Comparison of ENCODE assay signal across 28 mouse cellular contexts in the genomic region with DNA sequence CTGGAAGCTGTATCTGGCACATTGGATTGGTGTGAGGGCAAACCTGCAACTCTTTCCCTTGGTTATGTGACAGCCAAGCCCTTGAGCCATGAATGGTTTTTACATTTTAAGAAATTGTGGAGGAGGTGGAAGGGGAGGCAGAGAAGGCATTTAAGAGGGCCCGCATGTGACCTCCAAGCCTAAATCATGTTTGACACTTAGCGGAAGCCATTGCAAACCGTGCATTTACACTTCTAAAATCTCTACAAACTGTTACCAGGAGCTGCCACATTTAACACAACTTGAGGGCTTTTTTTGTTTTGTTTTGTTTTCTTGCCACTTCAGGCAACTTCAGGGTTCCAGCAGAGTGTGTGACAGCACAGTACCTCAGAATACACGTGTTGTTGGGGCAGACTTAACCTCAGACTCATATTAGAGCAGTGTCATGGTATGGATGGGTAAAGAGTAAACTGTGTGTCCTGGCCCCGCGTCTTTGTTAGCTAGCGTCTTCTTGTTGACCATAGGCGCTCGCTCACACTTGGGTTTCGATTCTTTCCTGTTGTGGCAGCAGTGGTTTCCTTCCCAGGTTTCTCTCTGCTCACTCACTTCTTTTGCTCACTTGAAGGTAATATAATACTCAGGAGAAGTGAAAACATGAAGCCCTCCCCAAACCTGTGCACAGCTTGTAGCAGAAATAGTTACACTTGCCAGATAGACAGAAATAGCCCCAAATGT. TPM values are rescaled to one million over a fixed set of nuclear protein-coding genes. Genes with fewer than 3 reads are reported as not detected.
DNase-seq lines count a peak whose midpoint lies in the region; ATAC-seq and TF ChIP-seq lines count a peak whose summit lies in the region.
"Had no signal": no experiment of that assay in that cellular context is flagged by ENCODE, and none has a peak within 500 bp of the region (broad histone marks: within the 10 kb centered on the region; RNA-seq: fewer than 3 reads in every experiment).

No protein-coding gene starts in this region.

- no peak overlapping the region for H3K9ac ChIP-seq in embryonic facial prominence, embryonic 15.5 days
- no peak overlapping the region for H3K9ac ChIP-seq in heart, postnatal 0 days (replicated peaks; ENCODE audit: low read depth, low read length)
- H3K9ac ChIP-seq in heart, adult 2 months (ENCODE audit: low read depth, low read length), result no peak overlapping the region
- no peak overlapping the region for H3K9ac ChIP-seq in hindbrain, embryonic 11.5 days (ENCODE audit: low read depth, low read length)
- H3K9ac ChIP-seq: embryonic facial prominence, embryonic 13.5 days; hindbrain, embryonic 15.5 days; kidney, embryonic 15.5 days; liver, embryonic 14.5 days; midbrain, embryonic 12.5 days; neural tube, embryonic 13.5 days had no signal

- no peaks in the 10 kb centered on the region for H3K27me3 ChIP-seq in embryonic facial prominence, embryonic 15.5 days
- no peaks in the 10 kb centered on the region; the same call in 1 of the 2 replicates for H3K27me3 ChIP-seq in embryonic facial prominence, embryonic 10.5 days (replicated peaks; ENCODE audit: low read depth, poor library complexity, severe bottlenecking)
- no peaks in the 10 kb centered on the region for H3K27me3 ChIP-seq in heart, postnatal 0 days (ENCODE audit: control insufficient read depth, insufficient read depth, low read length)
- H3K27me3 ChIP-seq in heart, adult 2 months (ENCODE audit: control insufficient read depth, insufficient read depth, low read length), result no peaks in the 10 kb centered on the region
- H3K27me3 ChIP-seq in hindbrain, embryonic 11.5 days (ENCODE audit: control insufficient read depth, insufficient read depth, low read length), result peaks cover 5% of the 10 kb centered on the region
- H3K27me3 ChIP-seq: embryonic facial prominence, embryonic 13.5 days; hindbrain, embryonic 15.5 days; kidney, embryonic 15.5 days had no signal

- no peak for ATAC-seq in embryonic facial prominence, embryonic 15.5 days (ENCODE audit: insufficient number of reproducible peaks, low FRiP score, low TSS enrichment, low read depth)
- no peak for ATAC-seq in heart, postnatal 0 days (ENCODE audit: insufficient read depth, low read depth)
- peak; percentile 17; the same call in 1 of the 2 replicates for ATAC-seq in granulocyte monocyte progenitor cell, adult 5-6 weeks (replicated peaks; ENCODE audit: poor library complexity, severe bottlenecking)
- peak; percentile 21; the same call in 1 of the 2 replicates for ATAC-seq in neutrophil, adult 5-6 weeks (ENCODE audit: extremely low read depth, insufficient number of reproducible peaks, low FRiP score, poor library complexity, severe bottlenecking)
- no peak for ATAC-seq in hindbrain, embryonic 11.5 days (ENCODE audit: low FRiP score)
- ATAC-seq: forebrain, embryonic 16.5 days had no signal

- WGBS in embryonic facial prominence, embryonic 15.5 days, result 82% methylated on average over 10 of the region's 10 CpGs
- 87% methylated on average over 10 of the region's 10 CpGs for WGBS in embryonic facial prominence, embryonic 10.5 days
- WGBS in heart, postnatal 0 days, result 89% methylated on average over 10 of the region's 10 CpGs
- 92% methylated on average over 10 of the region's 10 CpGs for WGBS in heart, adult 2 months
- 90% methylated on average over 10 of the region's 10 CpGs for WGBS in hindbrain, embryonic 11.5 days

- no peaks in the 10 kb centered on the region for H3K36me3 ChIP-seq in embryonic facial prominence, embryonic 15.5 days
- no peaks in the 10 kb centered on the region for H3K36me3 ChIP-seq in embryonic facial prominence, embryonic 10.5 days (replicated peaks)
- no peaks in the 10 kb centered on the region for H3K36me3 ChIP-seq in heart, postnatal 0 days (replicated peaks; ENCODE audit: control insufficient read depth, insufficient read depth, low read length)
- peaks cover 13% of the 10 kb centered on the region for H3K36me3 ChIP-seq in heart, adult 2 months (ENCODE audit: control insufficient read depth, insufficient read depth, low read length)
- H3K36me3 ChIP-seq in hindbrain, embryonic 11.5 days (ENCODE audit: control insufficient read depth, insufficient read depth, low read length), result no peaks in the 10 kb centered on the region
- H3K36me3 ChIP-seq: embryonic facial prominence, embryonic 13.5 days; hindbrain, embryonic 15.5 days; kidney, embryonic 15.5 days; midbrain, embryonic 12.5 days; neural tube, embryonic 13.5 days had no signal

- H3K4me2 ChIP-seq in embryonic facial prominence, embryonic 15.5 days (replicated peaks), result no peak overlapping the region
- no peak overlapping the region for H3K4me2 ChIP-seq in heart, postnatal 0 days (ENCODE audit: low read depth, low read length)
- H3K4me2 ChIP-seq in hindbrain, embryonic 11.5 days (replicated peaks; ENCODE audit: low read depth, low read length), result no peak overlapping the region
- H3K4me2 ChIP-seq: embryonic facial prominence, embryonic 13.5 days; hindbrain, embryonic 15.5 days; kidney, embryonic 15.5 days; midbrain, embryonic 12.5 days; neural tube, embryonic 13.5 days had no signal

- DNase-seq in embryonic facial prominence, embryonic 10.5 days (ENCODE audit: low spot score), result no peak
- DNase-seq in heart, postnatal 0 days (ENCODE audit: low spot score), result no peak
- DNase-seq in heart, adult 2 months, result no peak
- DNase-seq in hindbrain, embryonic 11.5 days (ENCODE audit: low spot score), result no peak
- DNase-seq: adrenal gland, adult 8-10 months; cerebellum, adult 8-10 months; cerebellum, postnatal 36 days; embryo, embryonic 11 days; heart, postnatal 4 days; kidney, adult 18-20 months; kidney, postnatal 36 days; left cerebral cortex, postnatal 4 days; liver; lung, adult 2 months; lung, postnatal 10 days; thymus, postnatal 14 days had no signal

- no peak for TF ChIP-seq CTCF in heart, postnatal 0 days (IDR thresholded peaks at IDR 0.05; ENCODE audit: low read depth)
- no peak for TF ChIP-seq CTCF in heart, adult 2 months (IDR thresholded peaks at IDR 0.05)

- H3K4me3 ChIP-seq in embryonic facial prominence, embryonic 15.5 days (replicated peaks), result no peak overlapping the region
- no peak overlapping the region for H3K4me3 ChIP-seq in embryonic facial prominence, embryonic 10.5 days
- no peak overlapping the region for H3K4me3 ChIP-seq in heart, postnatal 0 days (ENCODE audit: low read depth, low read length)
- H3K4me3 ChIP-seq in heart, adult 2 months, result no peak overlapping the region
- H3K4me3 ChIP-seq in hindbrain, embryonic 11.5 days (ENCODE audit: low read depth, low read length), result no peak overlapping the region
- H3K4me3 ChIP-seq: embryonic facial prominence, embryonic 13.5 days; erythroblast, embryonic 14.5 days; hindbrain, embryonic 15.5 days; kidney, embryonic 15.5 days; midbrain, embryonic 12.5 days; neural tube, embryonic 13.5 days had no signal

- TF ChIP-seq POLR2A in heart, adult 2 months (IDR thresholded peaks at IDR 0.05; ENCODE audit: insufficient read depth, low read depth, low read length), result no peak

- 0 out of 2 replicates have a peak overlapping the region, but pooled peaks have one; percentile 11 for H3K27ac ChIP-seq in embryonic facial prominence, embryonic 15.5 days (replicated peaks)
- no peak overlapping the region for H3K27ac ChIP-seq in embryonic facial prominence, embryonic 10.5 days (replicated peaks)
- H3K27ac ChIP-seq in heart, postnatal 0 days (ENCODE audit: low read depth), result peak overlapping the region; percentile 12; the same call in 1 of the 2 replicates
- H3K27ac ChIP-seq in heart, adult 2 months, result no peak overlapping the region
- H3K27ac ChIP-seq in hindbrain, embryonic 11.5 days (ENCODE audit: low read depth, low read length), result no peak overlapping the region
- H3K27ac ChIP-seq: embryonic facial prominence, embryonic 13.5 days; hindbrain, embryonic 15.5 days; kidney, embryonic 15.5 days; liver, embryonic 14.5 days; midbrain, embryonic 12.5 days; neural tube, embryonic 13.5 days had no signal

- TF ChIP-seq EP300 in heart, postnatal 0 days (IDR thresholded peaks at IDR 0.05; ENCODE audit: low read depth), result no peak
- TF ChIP-seq EP300 in heart, adult 2 months (IDR thresholded peaks at IDR 0.05; ENCODE audit: insufficient read depth, low read depth, low read length), result no peak

- intact Hi-C loops in heart, adult 2 months (cut with DNase I), result no loop called here

- H3K4me1 ChIP-seq in embryonic facial prominence, embryonic 15.5 days, result peaks cover 5% of the 10 kb centered on the region; the same call in 1 of the 2 replicates
- peaks cover 31% of the 10 kb centered on the region for H3K4me1 ChIP-seq in embryonic facial prominence, embryonic 10.5 days
- peaks cover 44% of the 10 kb centered on the region for H3K4me1 ChIP-seq in heart, postnatal 0 days (ENCODE audit: control insufficient read depth, insufficient read depth)
- H3K4me1 ChIP-seq in heart, adult 2 months (ENCODE audit: control insufficient read depth, insufficient read depth, low read length), result peaks cover 13% of the 10 kb centered on the region
- peaks cover 6% of the 10 kb centered on the region; the same call in 1 of the 2 replicates for H3K4me1 ChIP-seq in hindbrain, embryonic 11.5 days (replicated peaks; ENCODE audit: control insufficient read depth, insufficient read depth, low read length)

- no peaks in the 10 kb centered on the region for H3K9me3 ChIP-seq in embryonic facial prominence, embryonic 15.5 days (replicated peaks)
- H3K9me3 ChIP-seq in embryonic facial prominence, embryonic 10.5 days, result no peaks in the 10 kb centered on the region
- H3K9me3 ChIP-seq in heart, postnatal 0 days (replicated peaks; ENCODE audit: control insufficient read depth, low read length), result no peaks in the 10 kb centered on the region
- no peaks in the 10 kb centered on the region for H3K9me3 ChIP-seq in hindbrain, embryonic 11.5 days (ENCODE audit: control insufficient read depth, low read length)
- H3K9me3 ChIP-seq: embryonic facial prominence, embryonic 13.5 days; G1E; hindbrain, embryonic 15.5 days; kidney, embryonic 15.5 days; midbrain, embryonic 12.5 days; neural tube, embryonic 13.5 days had no signal

- peaks cover 3% of the 10 kb centered on the region for H3K79me2 ChIP-seq in heart, adult 2 months (replicated peaks; ENCODE audit: control insufficient read depth, insufficient read depth, low read length)

RNA-seq across cellular contexts. Expression of gene Fto, which starts 47.5 kb away (rescaled TPM):
- 96.4 and 111 TPM in 2 replicates for polyA plus RNA-seq in embryonic facial prominence, embryonic 15.5 days (2015; fragmentation: Nextera tagmentation; extraction: Ambion mirVana)
- polyA plus RNA-seq in embryonic facial prominence, embryonic 10.5 days (2016; fragmentation: Nextera tagmentation; extraction: Ambion mirVana), result 95.3 and 98.3 TPM in 2 replicates
- 43.9 and 50.6 TPM in 2 replicates for total RNA-seq in heart, postnatal 0 days (2014; rRNA removed; ENCODE audit: low replicate concordance)
- polyA plus RNA-seq in heart, postnatal 0 days (2015; fragmentation: Nextera tagmentation; extraction: Ambion mirVana), result 39.3 and 41.1 TPM in 2 replicates
- total RNA-seq in heart, adult 2 months (2021), result 10 to 100 TPM; 57.6 to 65.1 TPM
- polyA plus RNA-seq in heart, adult 2 months (2012; rRNA removed), result 41.3 and 53.3 TPM in 2 replicates
- total RNA-seq in granulocyte monocyte progenitor cell, adult 5-6 weeks (2014; fragmentation: Nextera tagmentation), result 48.1 and 61.5 TPM in 2 replicates
- 25.1 and 31.4 TPM in 2 replicates for total RNA-seq in granulocyte monocyte progenitor cell, adult 5-6 weeks (2017)
- 30.3 and 33.1 TPM in 2 replicates for total RNA-seq in neutrophil, adult 5-6 weeks (2017)
- 94.7 and 107 TPM in 2 replicates for polyA plus RNA-seq in hindbrain, embryonic 11.5 days (2014; fragmentation: Nextera tagmentation; extraction: Ambion mirVana)

RNA-seq across cellular contexts. Expression of gene Rpgrip1l, which starts 47.7 kb away (rescaled TPM):
- 14.8 and 15.0 TPM in 2 replicates for polyA plus RNA-seq in embryonic facial prominence, embryonic 15.5 days (2015; fragmentation: Nextera tagmentation; extraction: Ambion mirVana)
- polyA plus RNA-seq in embryonic facial prominence, embryonic 10.5 days (2016; fragmentation: Nextera tagmentation; extraction: Ambion mirVana), result 11.1 and 11.3 TPM in 2 replicates
- total RNA-seq in heart, postnatal 0 days (2014; rRNA removed; ENCODE audit: low replicate concordance), result 3.6 and 4.1 TPM in 2 replicates
- polyA plus RNA-seq in heart, postnatal 0 days (2015; fragmentation: Nextera tagmentation; extraction: Ambion mirVana), result 4.3 and 4.7 TPM in 2 replicates
- 1 to 10 TPM; 3.2 to 3.6 TPM for total RNA-seq in heart, adult 2 months (2021)
- polyA plus RNA-seq in heart, adult 2 months (2012; rRNA removed), result 0.88 and 1.4 TPM in 2 replicates
- total RNA-seq in granulocyte monocyte progenitor cell, adult 5-6 weeks (2014; fragmentation: Nextera tagmentation), result 8.7 and 11.9 TPM in 2 replicates
- total RNA-seq in granulocyte monocyte progenitor cell, adult 5-6 weeks (2017), result 7.6 and 12.5 TPM in 2 replicates
- 4.9 and 5.6 TPM in 2 replicates for total RNA-seq in neutrophil, adult 5-6 weeks (2017)
- polyA plus RNA-seq in hindbrain, embryonic 11.5 days (2014; fragmentation: Nextera tagmentation; extraction: Ambion mirVana), result 11.8 and 19.4 TPM in 2 replicates

Comparison
In these comparisons a context has a peak if more than half of its experiments do, and no peak if none do; other contexts are left out.
1. H3K27ac ChIP-seq: peak in embryonic facial prominence, embryonic 15.5 days (single experiment) and heart, postnatal 0 days (single experiment); none in embryonic facial prominence, embryonic 10.5 days (single experiment), heart, adult 2 months (single experiment) and hindbrain, embryonic 11.5 days (single experiment).
2. ATAC-seq: peak in granulocyte monocyte progenitor cell, adult 5-6 weeks (single experiment) and neutrophil, adult 5-6 weeks (single experiment); none in embryonic facial prominence, embryonic 15.5 days (single experiment), heart, postnatal 0 days (single experiment) and hindbrain, embryonic 11.5 days (single experiment).